Mouse (Mus musculus) cerebellum, adult 2 months (tissue): Measurements from ENCODE around the gene Fam13c. TPM values are rescaled to one million over a fixed set of nuclear protein-coding genes. Genes with fewer than 3 reads are reported as not detected.

Experiments
- DNase-seq, 2 experiments: peaks; one replicate each; pipeline ENCODE4 v3.0.0; 2021
- H3K27ac ChIP-seq: fragments of 200-500 bp; 2 replicates; pipeline ENCODE4 v1.5.1; 2012; ENCODE audit warnings: low read length, control low read depth, inconsistent platforms; ENCODE audit not compliant: insufficient read depth
- H3K27me3 ChIP-seq: fragments of 200-500 bp; 2 replicates; pipeline ENCODE4 v1.6.1; 2012; ENCODE audit warnings: inconsistent platforms, mild to moderate bottlenecking, low read length, moderate library complexity; ENCODE audit not compliant: control insufficient read depth, insufficient read depth
- H3K4me1 ChIP-seq: fragments of 200-500 bp; 2 replicates; pipeline ENCODE4 v1.6.1; 2011; ENCODE audit warnings: low read length; ENCODE audit not compliant: control insufficient read depth, insufficient read depth
- H3K4me3 ChIP-seq: fragments of 200-500 bp; replicated peaks from 2 replicates; pipeline ENCODE3; 2011; ENCODE audit warnings: mild to moderate bottlenecking, low read depth, low read length, control low read depth; ENCODE audit not compliant: insufficient read depth
- CTCF ChIP-seq: fragments of 200-500 bp; IDR thresholded peaks from 2 replicates; pipeline ENCODE4 v1.5.1; 2011; ENCODE audit warnings: low read depth, mild to moderate bottlenecking, control low read depth, low read length, moderate library complexity, borderline replicate concordance; ENCODE audit not compliant: insufficient read depth
- POLR2A ChIP-seq: fragments of 200-500 bp; IDR thresholded peaks from 2 replicates; pipeline ENCODE4 v1.6.1; 2011; ENCODE audit warnings: low read length, control low read depth, borderline replicate concordance; ENCODE audit not compliant: insufficient read depth
- WGBS: fragments of 180-500 bp; shearing (Covaris S2); methylation state at CpG from one replicate; pipeline ENCODE4 v1.1.7; 2018; 5-methylcytosine and 5-hydroxymethylcytosine counted together
- polyA plus RNA-seq: library from polyadenylated mRNA; depleted of rRNA; stranded (reverse); fragments of >200 nt; gene quantifications from 2 replicates; pipeline ENCODE4 v1.2.3, GENCODE M21; 2012

Fam13c gene
- polyA plus RNA-seq, 1 experiment: 22.3 TPM

DNA sequence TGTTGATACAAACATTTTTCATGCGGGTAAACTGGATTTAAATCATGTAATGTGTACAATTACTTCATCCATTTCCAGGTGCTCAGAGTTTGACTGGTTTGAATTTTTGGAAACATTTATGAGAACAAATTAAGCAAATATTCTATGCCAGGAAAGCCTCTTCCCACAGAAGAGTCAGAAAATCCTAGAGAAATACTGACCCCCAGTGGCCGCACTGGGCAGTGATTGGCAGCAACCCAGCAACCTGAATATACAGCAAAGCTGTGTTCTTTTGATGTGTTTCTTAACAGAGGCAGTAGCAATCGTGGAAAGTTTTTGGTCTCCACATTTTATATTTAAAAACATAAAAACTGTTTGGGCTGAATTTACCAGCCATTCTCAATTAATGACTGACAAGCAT is 123.4 kb downstream of the Fam13c start:
- WGBS: 22% methylated on average over 3 of the region's 3 CpGs
- Histone ChIP-seq H3K4me3 (no peak overlapping the region), H3K27ac (no peak overlapping the region), H3K4me1 (no peaks in the 10 kb centered on the region), H3K27me3 (no peaks in the 10 kb centered on the region)
- DNase-seq: peak; percentile 71 to 81
- TF ChIP-seq CTCF: peak; percentile 83
- no peak for TF ChIP-seq POLR2A

GRCm38 (mm10) chr10:70581556-70582211 is 141.4 kb downstream of the Fam13c start:
- TF ChIP-seq CTCF (no peak), POLR2A (no peak)
- Histone ChIP-seq H3K27me3 (no peaks in the 10 kb centered on the region), H3K27ac (peak overlapping the region; percentile 55; the same call in 1 of the 2 replicates), H3K4me1 (peaks cover 10% of the 10 kb centered on the region), H3K4me3 (no peak overlapping the region)
- DNase-seq: peak; percentile 30 to 35
- WGBS: 18% methylated on average over 7 of the region's 7 CpGs

- Histone ChIP-seq H3K27ac (no peak overlapping the region), H3K27me3 (no peaks in the 10 kb centered on the region), H3K4me1 (peaks cover 13% of the 10 kb centered on the region), H3K4me3 (no peak overlapping the region)
- DNase-seq: no peak
- TF ChIP-seq POLR2A (no peak), CTCF (no peak)
- 86% methylated on average over 1 of the region's 1 CpGs for WGBS
Measured at GRCm38 (mm10) chr10:70584171-70584570, 143.9 kb downstream of the Fam13c start.

GRCm38 (mm10) chr10:70586876-70587405 is 146.7 kb downstream of the Fam13c start:
- H3K27me3 ChIP-seq: no peaks in the 10 kb centered on the region
- peaks cover 10% of the 10 kb centered on the region; the same call in 1 of the 2 replicates for H3K4me1 ChIP-seq
- H3K27ac ChIP-seq: no peak overlapping the region
- WGBS: 54% methylated on average over 3 of the region's 3 CpGs
- no peak overlapping the region for H3K4me3 ChIP-seq
- DNase-seq: no peak
- TF ChIP-seq POLR2A: no peak
- no peak for TF ChIP-seq CTCF

DNA sequence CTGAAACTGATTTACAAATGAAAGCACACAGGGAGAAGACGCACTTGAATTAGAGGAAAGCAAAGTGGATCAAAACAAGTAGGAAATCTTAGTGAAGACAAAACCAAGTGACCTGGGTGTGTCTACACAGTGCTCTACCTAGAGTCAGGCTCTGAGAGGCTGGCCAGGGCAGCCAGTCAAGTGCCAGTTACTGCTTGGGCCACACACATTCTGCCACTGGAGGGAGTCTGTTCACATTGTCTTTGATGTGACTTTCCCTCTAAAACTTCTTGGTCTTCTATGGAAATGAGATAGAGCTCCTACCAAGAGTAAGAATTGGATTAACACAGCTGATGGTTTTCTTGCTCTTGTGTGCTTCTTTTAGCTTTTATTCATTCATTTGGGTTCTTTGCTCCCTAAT is 153.7 kb downstream of the Fam13c start:
- TF ChIP-seq POLR2A (no peak), CTCF (peak; percentile 35)
- no peak overlapping the region for H3K4me3 ChIP-seq
- H3K27me3 ChIP-seq: no peaks in the 10 kb centered on the region
- H3K27ac ChIP-seq: no peak overlapping the region
- WGBS: 68% methylated on average over 1 of the region's 1 CpGs
- H3K4me1 ChIP-seq: peaks cover 4% of the 10 kb centered on the region; the same call in 1 of the 2 replicates
- DNase-seq: peak; percentile 45 to 53

GRCm38 (mm10) chr10:70598081-70598515 is 157.8 kb downstream of the Fam13c start:
- peaks cover 4% of the 10 kb centered on the region; the same call in 1 of the 2 replicates for H3K4me1 ChIP-seq
- peak overlapping the region; percentile 88 for H3K4me3 ChIP-seq
- H3K27ac ChIP-seq: peak overlapping the region; percentile 94
- no peak for TF ChIP-seq POLR2A
- 2% methylated on average over 10 of the region's 10 CpGs for WGBS
- no peaks in the 10 kb centered on the region for H3K27me3 ChIP-seq
- no peak for DNase-seq

- no peak for TF ChIP-seq CTCF
- TF ChIP-seq POLR2A: no peak
- DNase-seq: peak; percentile 72 to 85
- under 1% methylated on average over 48 of the region's 48 CpGs for WGBS
- Histone ChIP-seq H3K27ac (peak overlapping the region; percentile 94), H3K27me3 (no peaks in the 10 kb centered on the region), H3K4me1 (peaks cover 4% of the 10 kb centered on the region; the same call in 1 of the 2 replicates), H3K4me3 (peak overlapping the region; percentile 88)
Measured at GRCm38 (mm10) chr10:70598516-70599125, 158.3 kb downstream of the Fam13c start.
